Mouse (Mus musculus): ENCODE results near the gene Fam102b.

The Fam102b gene

DNA sequence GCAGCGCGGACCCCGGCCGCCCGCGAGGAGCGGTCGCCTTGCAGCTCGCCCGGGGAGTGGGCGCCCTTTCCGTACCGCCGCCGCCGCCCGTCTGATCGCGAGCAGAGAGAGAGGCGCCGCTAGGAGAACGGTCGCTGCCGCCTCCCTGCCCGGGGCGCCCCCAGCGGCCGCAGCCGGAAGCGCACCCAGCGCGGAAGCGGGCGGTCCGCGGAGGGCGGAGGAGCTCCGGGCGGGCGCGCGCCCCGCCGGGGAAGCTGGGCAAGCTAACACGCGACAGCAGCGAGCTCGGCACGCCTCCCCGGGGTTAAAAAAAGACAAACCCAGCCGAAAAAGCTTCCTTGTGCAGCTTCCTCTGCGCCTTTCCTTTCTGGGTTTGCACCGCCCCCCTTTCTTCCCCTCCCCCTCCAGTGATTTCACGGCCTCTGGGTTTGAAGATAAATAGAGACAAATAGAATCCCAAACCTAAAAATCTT lies at the start of gene Fam102b:
Gene Fam102b (minus strand): TSS at position 93 of the 473 bp plus-strand sequence.
- DNase-seq (ENCODE audit: low spot score in 2 of 2) = peak; percentile 93

- peak; percentile 50 to 52 for DNase-seq (ENCODE audit: low spot score in 2 of 2)
Observed at GRCm38 (mm10) chr3:109062989-109063388, 35.6 kb upstream of the Fam102b start.

DNA sequence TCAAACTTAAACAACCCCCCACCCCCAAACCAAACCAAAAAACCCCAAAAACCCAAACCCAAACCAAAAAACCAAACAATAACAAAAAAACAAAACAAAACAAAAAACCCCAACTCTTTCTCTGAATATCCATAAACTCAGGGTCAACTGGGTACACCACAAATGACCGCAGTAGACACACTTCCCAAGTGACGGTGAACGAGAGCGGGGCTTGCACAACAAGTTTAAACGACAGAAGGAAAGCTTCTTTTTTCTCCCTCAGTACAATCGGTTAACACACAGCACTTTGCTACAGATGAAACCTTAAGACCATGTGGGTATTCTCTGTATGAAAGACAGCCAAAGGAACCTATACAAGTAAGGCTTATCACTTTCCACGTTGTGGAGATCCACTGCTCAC lies 35.0 kb upstream of the Fam102b start:
- DNase-seq (ENCODE audit: low spot score in 2 of 2) = no peak

- no peak for DNase-seq (ENCODE audit: low spot score in 2 of 2)
Observed at GRCm38 (mm10) chr3:109059903-109060302, 32.5 kb upstream of the Fam102b start.

GRCm38 (mm10) chr3:109051946-109052331 lies 24.5 kb upstream of the Fam102b start:
- DNase-seq (ENCODE audit: low spot score in 2 of 2) = no peak

- no peak for DNase-seq (ENCODE audit: low spot score in 2 of 2)
Observed at GRCm38 (mm10) chr3:109051056-109051945, 23.9 kb upstream of the Fam102b start.

DNA sequence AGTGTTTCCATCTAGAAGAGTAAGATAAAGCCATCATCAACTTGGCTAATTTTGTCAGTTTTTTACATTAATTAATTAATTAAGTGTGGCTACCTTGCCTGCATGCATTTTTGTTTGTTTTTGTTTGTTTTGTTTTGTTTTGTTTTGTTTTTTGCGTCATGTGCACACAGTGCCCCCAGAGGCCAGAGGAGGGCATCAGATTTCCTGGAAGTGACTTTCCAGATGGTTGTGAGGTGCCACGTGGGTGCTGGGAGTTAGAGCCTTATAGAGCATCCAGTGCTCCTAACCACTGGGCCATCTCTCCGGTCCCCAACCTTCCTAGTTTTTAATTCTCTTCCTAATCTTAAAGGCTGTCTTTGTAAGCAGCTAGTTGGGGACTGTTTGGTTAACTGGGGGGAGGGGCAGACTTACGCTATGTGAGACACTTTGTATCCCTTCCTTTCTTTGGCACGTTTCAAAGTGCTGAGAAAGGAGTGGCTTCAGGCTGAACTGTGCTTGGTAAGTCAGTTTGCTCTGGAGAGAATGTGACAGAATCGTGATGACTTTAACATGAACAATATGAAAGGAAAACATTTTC lies 20.4 kb upstream of the Fam102b start:
- DNase-seq (ENCODE audit: low spot score in 2 of 2) = no peak

- no peak for DNase-seq (ENCODE audit: low spot score in 2 of 2)
Observed at GRCm38 (mm10) chr3:109046428-109046827, 19.0 kb upstream of the Fam102b start.

DNA sequence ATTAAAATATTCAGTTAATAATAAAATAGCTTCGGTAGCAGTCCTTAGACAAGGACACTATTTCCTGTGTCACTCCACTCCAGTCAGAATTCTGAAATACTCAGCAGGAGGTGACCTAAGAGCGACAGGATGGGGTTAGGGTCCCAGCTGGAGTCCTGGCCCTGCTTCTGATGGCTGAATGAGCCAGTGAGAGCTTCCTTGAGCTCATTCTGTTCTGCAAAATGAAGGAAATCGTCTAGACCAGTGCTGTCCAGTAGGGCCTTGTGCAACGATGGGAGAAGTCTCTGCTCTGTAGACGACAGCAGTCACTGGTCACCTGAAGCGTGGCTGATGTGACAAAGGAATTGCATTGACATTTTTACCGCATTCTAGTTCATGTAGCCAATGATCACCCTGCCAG lies 16.0 kb upstream of the Fam102b start:
- DNase-seq (ENCODE audit: low spot score in 2 of 2) = no peak

- no peak for DNase-seq (ENCODE audit: low spot score in 2 of 2)
Observed at GRCm38 (mm10) chr3:109040908-109041307, 13.5 kb upstream of the Fam102b start.

- DNase-seq (ENCODE audit: low spot score in 2 of 2) = no peak
Observed at GRCm38 (mm10) chr3:109034411-109034810, 7.0 kb upstream of the Fam102b start.

GRCm38 (mm10) chr3:109032306-109032705 lies 4.9 kb upstream of the Fam102b start:
- no peak for DNase-seq (ENCODE audit: low spot score in 2 of 2)

DNA sequence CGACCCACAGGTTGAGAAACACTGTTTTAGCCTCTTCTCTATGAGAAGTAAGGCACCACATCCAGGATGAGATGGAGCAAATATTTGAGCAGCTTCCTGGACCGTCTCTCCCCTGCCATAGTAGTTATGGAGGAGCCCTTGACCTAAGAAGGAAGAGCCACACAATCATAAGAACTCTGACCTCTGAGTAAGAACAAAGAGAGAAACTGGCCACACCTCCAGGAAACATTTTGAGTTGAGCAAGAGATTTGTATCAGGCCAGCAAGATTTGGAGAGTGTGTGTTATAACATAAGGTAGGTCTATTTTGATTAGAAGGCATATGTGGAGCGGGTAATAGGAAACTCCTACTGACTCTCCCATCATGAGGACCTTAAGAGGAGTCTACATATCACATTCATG lies 4.2 kb upstream of the Fam102b start:
- no peak for DNase-seq (ENCODE audit: low spot score in 2 of 2)

- peak in 1 of 2 experiments; percentile 36 for DNase-seq (ENCODE audit: low spot score in 2 of 2)
Observed at GRCm38 (mm10) chr3:109030817-109031216, 3.4 kb upstream of the Fam102b start.

- no peak for DNase-seq (ENCODE audit: low spot score in 2 of 2)
Observed at GRCm38 (mm10) chr3:109029661-109030060, 2.3 kb upstream of the Fam102b start.

GRCm38 (mm10) chr3:109026991-109027470 lies 376 bp downstream of the Fam102b start:
- peak; percentile 47 to 62 for DNase-seq (ENCODE audit: low spot score in 2 of 2)

GRCm38 (mm10) chr3:109026462-109026990 lies 881 bp downstream of the Fam102b start:
- DNase-seq (ENCODE audit: low spot score in 2 of 2) = no peak

DNA sequence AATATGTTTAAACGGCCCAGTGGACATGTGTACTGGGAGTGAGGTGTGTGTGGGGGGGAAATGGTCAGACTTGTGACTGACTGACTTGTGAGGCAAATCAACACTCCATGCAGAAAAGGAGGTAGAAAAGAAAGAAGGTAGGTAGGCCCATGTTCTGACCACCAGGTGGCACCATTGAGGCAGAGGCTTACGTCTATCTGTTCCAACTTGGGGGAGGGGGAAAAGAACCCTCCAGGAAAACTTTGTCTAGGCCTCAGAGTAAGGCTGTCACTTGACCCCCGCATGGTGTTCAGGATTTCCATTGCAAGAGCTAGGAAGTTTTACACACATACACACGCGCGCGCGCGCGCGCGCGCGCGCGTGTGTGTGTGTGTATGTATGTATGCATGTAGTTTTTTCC lies 1.8 kb downstream of the Fam102b start:
- peak; percentile 80 to 82 for DNase-seq (ENCODE audit: low spot score in 2 of 2)

GRCm38 (mm10) chr3:109023066-109023465 lies 4.3 kb downstream of the Fam102b start:
- no peak for DNase-seq (ENCODE audit: low spot score in 2 of 2)

- DNase-seq (ENCODE audit: low spot score in 2 of 2) = no peak
Observed at GRCm38 (mm10) chr3:109021720-109022516, 5.5 kb downstream of the Fam102b start.

DNA sequence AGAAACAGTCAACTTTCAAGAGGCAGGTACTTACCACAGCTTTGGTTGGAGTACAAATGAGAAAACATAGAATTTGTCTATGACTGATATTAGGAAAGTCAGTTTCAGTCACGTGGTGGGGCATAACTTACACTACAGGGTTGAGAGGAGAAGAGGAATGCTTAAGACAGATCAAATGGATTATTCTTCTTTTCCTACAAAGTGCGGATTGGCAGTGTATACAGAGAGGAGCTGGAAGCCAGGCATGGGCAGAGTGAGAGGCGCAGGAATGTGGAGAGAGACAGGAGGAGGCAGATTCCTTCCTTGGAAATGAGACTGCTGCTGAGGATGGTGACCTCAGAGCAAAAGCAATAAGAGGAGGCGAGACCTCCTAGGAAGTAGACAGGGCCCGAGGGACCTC lies 9.1 kb downstream of the Fam102b start:
- no peak for DNase-seq (ENCODE audit: low spot score in 2 of 2)

- no peak for DNase-seq (ENCODE audit: low spot score in 2 of 2)
Observed at GRCm38 (mm10) chr3:109012595-109012994, 14.8 kb downstream of the Fam102b start.

Data from right cerebral cortex, postnatal 10 days (tissue).